Mouse (Mus musculus): ENCODE results near the gene Mrpl45.

- TF ChIP-seq CTCF (IDR thresholded peaks at IDR 0.05; ENCODE audit: low read depth, low read length), result no peak
- TF ChIP-seq POLR2A (IDR thresholded peaks at IDR 0.05; ENCODE audit: borderline replicate concordance, low read depth, low read length), result peak; percentile 68; the same call in 1 of the 2 replicates
Measured at GRCm38 (mm10) chr11:97280216-97280861, 35.2 kb upstream of the Mrpl45 start, which contains the start of gene Npepps.
